Mouse (Mus musculus) common myeloid progenitor, adult 5-6 weeks (primary cell): ENCODE data around the gene Uhrf1. TPM values are rescaled to one million over a fixed set of nuclear protein-coding genes. Genes with fewer than 3 reads are reported as not detected.

Experiments
- total RNA-seq: library from RNA; stranded (forward); fragments of 200-1000, 187-1606 nt; gene quantifications from 2 replicates; pipeline ENCODE4 v1.2.3, GENCODE M21; 2017

Uhrf1 gene
- total RNA-seq, 1 experiment from 2014 or later: 165 TPM

Other genes starting within 250 kb of the Uhrf1 start
- gene Ubxn6, start 228.3 kb upstream of the Uhrf1 start, total RNA-seq: 20.0 and 28.2 TPM in 2 replicates
- gene Hdgfl2, start 223.7 kb upstream of the Uhrf1 start, total RNA-seq: 70.4 and 79.9 TPM in 2 replicates
- not detected in 2 replicates for gene Plin4, start 193.5 kb upstream of the Uhrf1 start, total RNA-seq
- gene Plin5, start 185.7 kb upstream of the Uhrf1 start, total RNA-seq: not detected in 2 replicates
- gene Lrg1, start 181.3 kb upstream of the Uhrf1 start, total RNA-seq: 0.14 TPM in 1 of 2 replicates, not detected in the other
- gene Sema6b, start 163.0 kb upstream of the Uhrf1 start, total RNA-seq: 2.8 TPM in 2 replicates
- 3.2 and 3.7 TPM in 2 replicates for gene Tnfaip8l1, start 140.8 kb upstream of the Uhrf1 start, total RNA-seq
- 28.4 and 33.3 TPM in 2 replicates for gene Mydgf, start 119.4 kb upstream of the Uhrf1 start, total RNA-seq
- gene Dpp9, start 84.4 kb upstream of the Uhrf1 start, total RNA-seq: 13.8 and 14.1 TPM in 2 replicates
- gene Fem1a, start 46.5 kb upstream of the Uhrf1 start, total RNA-seq: 15.1 and 17.1 TPM in 2 replicates
- 4.1 and 4.6 TPM in 2 replicates for gene Ticam1, start 26.5 kb upstream of the Uhrf1 start, total RNA-seq
- gene Plin3, start 10.4 kb upstream of the Uhrf1 start, total RNA-seq: 8.7 and 11.6 TPM in 2 replicates
- gene Arrdc5, start 3.0 kb upstream of the Uhrf1 start, total RNA-seq: not detected in 2 replicates
- gene Kdm4b, start 22.7 kb downstream of the Uhrf1 start, total RNA-seq: 7.2 and 17.0 TPM in 2 replicates
- gene Ptprs, start 173.2 kb downstream of the Uhrf1 start, total RNA-seq: 65.2 and 105 TPM in 2 replicates
- gene Znrf4, start 209.1 kb downstream of the Uhrf1 start, total RNA-seq: not detected in 2 replicates